Mouse (Mus musculus) embryonic facial prominence, embryonic 11.5 days (tissue): ENCODE data around the gene Olfr487. TPM values are rescaled to one million over a fixed set of nuclear protein-coding genes. Genes with fewer than 3 reads are reported as not detected.
"Not testable (repeated sequence)": the region's sequence is repeated elsewhere in the genome, so short reads cannot be mapped to it uniquely, and the experiment has no call there.

Experiments used
- ATAC-seq: fragments of 200-750 bp; cut with Nextera tagmentation; replicated peaks from 2 replicates; pipeline ENCODE4 v1.8.0; 2017; ENCODE audit warnings: low read depth; ENCODE audit not compliant: insufficient number of reproducible peaks, low FRiP score, low TSS enrichment
- DNase-seq: peaks from one replicate; pipeline ENCODE4 v3.0.0-alpha.2; 2015; ENCODE audit warnings: low spot score
- H3K27ac ChIP-seq: fragments of 300-500 bp; sonication (generic); replicated peaks from 2 replicates; pipeline ENCODE4 v1.5.1; 2014; ENCODE audit warnings: mild to moderate bottlenecking, low read depth, low read length, control low read depth
- H3K27me3 ChIP-seq: fragments of 300-500 bp; sonication (generic); 2 replicates; pipeline ENCODE4 v1.6.1; 2014; ENCODE audit warnings: mild to moderate bottlenecking, low read length, moderate library complexity, mixed read lengths; ENCODE audit not compliant: control insufficient read depth, insufficient read depth
- H3K36me3 ChIP-seq: fragments of 300-500 bp; sonication (generic); replicated peaks from 2 replicates; pipeline ENCODE4 v1.6.1; 2014; ENCODE audit warnings: low read depth, mild to moderate bottlenecking, low read length, moderate library complexity, mixed read lengths; ENCODE audit not compliant: control insufficient read depth, insufficient read depth
- H3K4me1 ChIP-seq: fragments of 300-500 bp; sonication (generic); 2 replicates; pipeline ENCODE4 v1.6.1; 2014; ENCODE audit warnings: low read length, mixed read lengths; ENCODE audit not compliant: control insufficient read depth, insufficient read depth
- H3K4me2 ChIP-seq: fragments of 300-500 bp; sonication (generic); 2 replicates; pipeline ENCODE4 v1.6.1; 2014; ENCODE audit warnings: low read depth, mild to moderate bottlenecking, control low read depth, low read length, moderate library complexity
- H3K4me3 ChIP-seq: fragments of 300-500 bp; sonication (generic); 2 replicates; pipeline ENCODE4 v1.5.1; 2014; ENCODE audit warnings: low read depth, low read length, control low read depth
- H3K9ac ChIP-seq: fragments of 300-500 bp; sonication (generic); replicated peaks from 2 replicates; pipeline ENCODE4 v1.6.1; 2014; ENCODE audit warnings: mild to moderate bottlenecking, control low read depth, low read length
- H3K9me3 ChIP-seq: fragments of 300-500 bp; sonication (generic); replicated peaks from 2 replicates; pipeline ENCODE4 v1.6.1; 2016; ENCODE audit warnings: mild to moderate bottlenecking, low read length, inconsistent platforms, mixed read lengths; ENCODE audit not compliant: control insufficient read depth
- WGBS: fragments of 180-500 bp; shearing (Covaris S2); extraction: QIAGEN DNeasy Blood & Tissue Kit; methylation state at CpG from one replicate; pipeline ENCODE4 v1.1.7; 2014; 5-methylcytosine and 5-hydroxymethylcytosine counted together
- polyA plus RNA-seq: library from polyadenylated mRNA; unstranded; fragments of >200 nt; fragmentation: Nextera tagmentation; extraction: Ambion mirVana; gene quantifications from 2 replicates; pipeline ENCODE4 v1.2.1, GENCODE M21; 2014

The Olfr487 gene
- polyA plus RNA-seq, 1 experiment from 2014 or later = not detected

DNA sequence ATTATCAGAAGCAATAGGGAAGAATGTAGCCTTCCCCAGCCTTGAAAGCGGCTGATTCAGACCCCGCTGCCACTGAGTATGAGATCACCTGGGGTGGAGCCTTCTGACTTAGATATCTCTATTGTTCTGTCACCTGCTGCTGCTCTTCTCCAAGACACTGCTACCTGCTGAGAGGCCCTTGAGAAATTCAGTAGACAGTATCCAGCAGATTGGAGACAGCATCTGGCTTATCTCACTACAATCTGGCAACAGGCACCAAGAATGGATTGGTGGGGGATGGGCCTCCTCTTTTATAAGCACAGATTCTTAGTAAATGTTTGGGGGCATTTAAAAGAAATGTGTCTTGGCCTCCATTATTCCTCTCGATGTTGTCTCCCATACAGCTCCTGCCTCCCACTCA lies 30.0 kb downstream of the Olfr487 start:
- WGBS = 77% methylated on average over 3 of the region's 3 CpGs
- not testable (repeated sequence) for H3K4me1 ChIP-seq, H3K36me3 ChIP-seq, H3K27me3 ChIP-seq, H3K9ac ChIP-seq, H3K4me2 ChIP-seq, H3K9me3 ChIP-seq, DNase-seq, H3K4me3 ChIP-seq, ATAC-seq, H3K27ac ChIP-seq

DNA sequence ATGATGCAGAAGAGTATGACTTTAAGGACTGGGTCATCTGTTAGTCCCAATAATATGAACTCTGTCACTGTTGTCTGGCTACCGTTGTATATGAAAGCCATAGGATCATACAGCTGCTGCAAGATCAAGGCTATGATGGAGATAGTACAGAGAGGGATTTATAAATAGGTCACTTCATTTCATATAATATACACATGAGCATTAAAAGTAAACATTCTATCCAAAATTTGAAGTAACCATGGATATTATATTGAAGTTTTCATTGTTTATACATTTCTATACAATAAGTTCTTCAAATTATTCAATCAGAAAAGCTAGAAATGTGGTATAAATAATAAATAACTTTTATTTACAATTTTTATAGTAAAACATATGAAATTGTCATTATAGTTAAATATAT lies 41.8 kb downstream of the Olfr487 start, which contains the start of gene Olfr486:
Gene Olfr486 (minus strand): TSS at position 101 of the 400 bp plus-strand sequence.
- WGBS = 94% methylated on average over 1 of the region's 1 CpGs
- H3K4me3 ChIP-seq, H3K36me3 ChIP-seq, H3K9me3 ChIP-seq, ATAC-seq, H3K4me2 ChIP-seq, H3K4me1 ChIP-seq, H3K27ac ChIP-seq, DNase-seq, H3K27me3 ChIP-seq, H3K9ac ChIP-seq: not testable (repeated sequence)

DNA sequence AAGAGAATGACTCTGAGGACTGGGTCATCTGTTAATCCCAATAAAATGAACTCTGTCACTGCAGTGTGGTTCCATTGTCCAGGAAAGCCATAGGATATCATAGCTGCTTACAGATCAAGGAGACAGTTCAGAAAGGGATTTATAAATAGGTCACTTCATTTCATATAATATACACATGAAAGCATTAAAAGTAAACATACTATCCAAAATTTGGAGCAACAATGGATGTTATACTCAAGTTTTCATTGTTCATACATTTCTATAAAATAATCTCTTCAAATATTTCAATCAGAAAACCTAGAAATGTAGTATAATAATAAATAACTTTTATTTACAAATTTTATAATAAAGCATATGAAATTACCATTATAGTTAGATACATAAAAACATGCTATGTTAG lies 54.7 kb downstream of the Olfr487 start, which contains the start of gene Olfr485:
Gene Olfr485 (minus strand): TSS at position 101 of the 400 bp plus-strand sequence.
- Histone ChIP-seq H3K27ac (no peak within 1 kb of the TSS), H3K4me2 (no peak within 1 kb of the TSS), H3K4me1 (no peaks in the 10 kb centered on the region), H3K9ac (no peak within 1 kb of the TSS), H3K9me3 (no peaks in the 10 kb centered on the region), H3K27me3 (no peaks in the 10 kb centered on the region), H3K4me3 (no peak within 1 kb of the TSS), H3K36me3 (no peaks in the 10 kb centered on the region)
- no peak for ATAC-seq
- no peak for DNase-seq

Other genes with a start within 250 kb of the Olfr487 start
- not detected in 2 replicates for gene Olfr476, start 249.8 kb downstream of the Olfr487 start, polyA plus RNA-seq
- not detected in 2 replicates for gene Olfr477, start 227.9 kb downstream of the Olfr487 start, polyA plus RNA-seq
- not detected in 2 replicates for gene Olfr478, start 180.6 kb downstream of the Olfr487 start, polyA plus RNA-seq
- not detected in 2 replicates for gene Olfr479, start 163.9 kb downstream of the Olfr487 start, polyA plus RNA-seq
- not detected in 2 replicates for gene Olfr480, start 147.3 kb downstream of the Olfr487 start, polyA plus RNA-seq
- not detected in 2 replicates for gene Olfr481, start 134.8 kb downstream of the Olfr487 start, polyA plus RNA-seq
- 0.10 TPM in 1 of 2 replicates, not detected in the other for gene Olfr482, start 117.0 kb downstream of the Olfr487 start, polyA plus RNA-seq
- 0.07 TPM in 1 of 2 replicates, not detected in the other for gene Olfr483, start 113.8 kb downstream of the Olfr487 start, polyA plus RNA-seq
- not detected in 2 replicates for gene Olfr484, start 87.2 kb downstream of the Olfr487 start, polyA plus RNA-seq
- gene Olfr485, start 54.8 kb downstream of the Olfr487 start, polyA plus RNA-seq = not detected in 2 replicates
- not detected in 2 replicates for gene Olfr486, start 41.9 kb downstream of the Olfr487 start, polyA plus RNA-seq
- gene Olfr488, start 43.7 kb upstream of the Olfr487 start, polyA plus RNA-seq = not detected in 2 replicates
- not detected in 2 replicates for gene Olfr490, start 74.3 kb upstream of the Olfr487 start, polyA plus RNA-seq
- gene Olfr491, start 98.8 kb upstream of the Olfr487 start, polyA plus RNA-seq = not detected in 2 replicates
- gene Olfr492, start 109.0 kb upstream of the Olfr487 start, polyA plus RNA-seq = not detected in 2 replicates
- gene Olfr493, start 132.3 kb upstream of the Olfr487 start, polyA plus RNA-seq = not detected in 2 replicates
- gene Olfr494, start 150.7 kb upstream of the Olfr487 start, polyA plus RNA-seq = not detected in 2 replicates
- not detected in 2 replicates for gene Olfr495, start 178.5 kb upstream of the Olfr487 start, polyA plus RNA-seq
- not detected in 2 replicates for gene Olfr497, start 205.8 kb upstream of the Olfr487 start, polyA plus RNA-seq